Mouse (Mus musculus) spleen, postnatal 14 days (tissue): ENCODE measurements at regions not wholly inside any gene's neighbourhood (a gene's known extent, or its start where the extent isn't known, plus 50 kb on each side); places are given as distances from the start of the nearest gene placed in this dataset.

Experiments used
- DNase-seq, 2 experiments: peaks; one replicate each; pipeline ENCODE4 v3.0.0; 2021 to 2022; ENCODE audit warnings: low spot score in 2 of 2

GRCm38 (mm10) chr2:48260299-48260698, 553.6 kb upstream of the Acvr2a start:
- no peak for DNase-seq
